Mouse (Mus musculus): ENCODE data around the gene Pappa. TPM values are rescaled to one million over a fixed set of nuclear protein-coding genes. Genes with fewer than 3 reads are reported as not detected.

Gene Pappa
- total and polyA plus RNA-seq, 3 experiments = not detected

GRCm38 (mm10) chr4:65238540-65238998, 114.6 kb downstream of the Pappa start:
- dilution Hi-C loops (cut with MboI; ENCODE audit: extremely low pct_ligation_motif_present, extremely low pct_unique_long_range_greater_than_20kb, low sequenced_read_pairs) = no loop called here
- no peak for DNase-seq (ENCODE audit: extremely low read depth)
- no peak for TF ChIP-seq CHD1 (IDR thresholded peaks at IDR 0.05; ENCODE audit: low read depth, low read length)
- TF ChIP-seq HCFC1 (IDR thresholded peaks at IDR 0.05; ENCODE audit: low read depth, low read length) = no peak
- TF ChIP-seq ELF1 (IDR thresholded peaks at IDR 0.05; ENCODE audit: low read depth, low read length) = no peak
- TF ChIP-seq JUND (conservative IDR thresholded peaks at IDR 0.05; ENCODE audit: low read depth, low read length) = no peak
- no peak for TF ChIP-seq ZNF384 (IDR thresholded peaks at IDR 0.05; ENCODE audit: low read depth, low read length)
- no peak for TF ChIP-seq ETS1 (conservative IDR thresholded peaks at IDR 0.05; ENCODE audit: low read depth, low read length)
- no peak for TF ChIP-seq MYC (IDR thresholded peaks at IDR 0.05; ENCODE audit: low read depth, low read length)
- TF ChIP-seq EP300 (IDR thresholded peaks at IDR 0.05; ENCODE audit: low read length) = no peak
- no peak for TF ChIP-seq MAZ (IDR thresholded peaks at IDR 0.05; ENCODE audit: low read depth, low read length)
- no peak for TF ChIP-seq SIN3A (IDR thresholded peaks at IDR 0.05; ENCODE audit: low read length)
- no peak for TF ChIP-seq POLR2A (IDR thresholded peaks at IDR 0.05; ENCODE audit: low read depth, low read length)
- TF ChIP-seq BHLHE40 (IDR thresholded peaks at IDR 0.05; ENCODE audit: low read depth, low read length) = no peak
- TF ChIP-seq USF1 (IDR thresholded peaks at IDR 0.05; ENCODE audit: low read depth, low read length) = no peak
- no peak for TF ChIP-seq TCF12 (IDR thresholded peaks at IDR 0.05; ENCODE audit: low read depth, low read length)
- TF ChIP-seq RCOR1 (conservative IDR thresholded peaks at IDR 0.05; ENCODE audit: low read depth, low read length) = no peak
- no peak for TF ChIP-seq UBTF (IDR thresholded peaks at IDR 0.05; ENCODE audit: low read depth, low read length)
- no peak for TF ChIP-seq E2F4 (IDR thresholded peaks at IDR 0.05; ENCODE audit: insufficient replicate concordance, low read depth, low read length)

GRCm38 (mm10) chr4:65242434-65242931, 118.5 kb downstream of the Pappa start:
- H3K27me3 ChIP-seq (replicated peaks) = no peaks in the 10 kb centered on the region
- no peak overlapping the region for H3K4me2 ChIP-seq (ENCODE audit: insufficient read depth, low read depth, poor library complexity, severe bottlenecking)
- no peak overlapping the region for H3K4me3 ChIP-seq (replicated peaks in 1 of 3; ENCODE audit: low read depth in 2 of 3, low read length in 2 of 3, poor library complexity in 1 of 3)
- no peak overlapping the region for H3K9ac ChIP-seq (ENCODE audit: insufficient read depth, low read depth)
- DNase-seq (ENCODE audit: extremely low read depth) = no peak
- H3K4me1 ChIP-seq (ENCODE audit: control insufficient read depth in 1 of 2, insufficient read depth in 2 of 2) = no peaks in the 10 kb centered on the region
- dilution Hi-C loops (cut with MboI; ENCODE audit: extremely low pct_ligation_motif_present, extremely low pct_unique_long_range_greater_than_20kb, low sequenced_read_pairs) = no loop called here
- no peaks in the 10 kb centered on the region for H3K36me3 ChIP-seq (replicated peaks in 1 of 2; ENCODE audit: control insufficient read depth in 1 of 2, insufficient read depth in 1 of 2, low read length in 1 of 2)
- TF ChIP-seq MAZ (IDR thresholded peaks at IDR 0.05; ENCODE audit: low read depth, low read length) = no peak
- in situ Hi-C loops (cut with MboI; ENCODE audit: low pct_ligation_motif_present, low pct_unique_long_range_greater_than_20kb, low sequenced_read_pairs) = no loop called here
- H3K79me2 ChIP-seq (replicated peaks; ENCODE audit: control insufficient read depth, extremely low read depth, insufficient read depth, poor library complexity, severe bottlenecking) = no peaks in the 10 kb centered on the region
- H3K27ac ChIP-seq (ENCODE audit: insufficient read depth, low read depth) = no peak overlapping the region
- peaks cover 66% of the 10 kb centered on the region for H3K9me3 ChIP-seq (replicated peaks; ENCODE audit: low read length)

More at GRCm38 (mm10) chr4:65238540-65238998, 114.6 kb downstream of the Pappa start:
- H3K36me3 ChIP-seq (replicated peaks in 1 of 2; ENCODE audit: control insufficient read depth in 1 of 2, insufficient read depth in 1 of 2, low read length in 1 of 2) = no peaks in the 10 kb centered on the region
- no peak overlapping the region for H3K4me3 ChIP-seq (replicated peaks in 1 of 3; ENCODE audit: low read depth in 2 of 3, low read length in 2 of 3, poor library complexity in 1 of 3)
- H3K9me3 ChIP-seq (replicated peaks; ENCODE audit: low read length) = peaks cover 64% of the 10 kb centered on the region
- H3K9ac ChIP-seq (ENCODE audit: insufficient read depth, low read depth) = no peak overlapping the region
- in situ Hi-C loops (cut with MboI; ENCODE audit: low pct_ligation_motif_present, low pct_unique_long_range_greater_than_20kb, low sequenced_read_pairs) = no loop called here
- H3K79me2 ChIP-seq (replicated peaks; ENCODE audit: control insufficient read depth, extremely low read depth, insufficient read depth, poor library complexity, severe bottlenecking) = no peaks in the 10 kb centered on the region
- H3K4me1 ChIP-seq (ENCODE audit: control insufficient read depth in 1 of 2, insufficient read depth in 2 of 2) = no peaks in the 10 kb centered on the region
- no peaks in the 10 kb centered on the region for H3K27me3 ChIP-seq (replicated peaks)
- H3K27ac ChIP-seq (ENCODE audit: insufficient read depth, low read depth) = no peak overlapping the region
- H3K4me2 ChIP-seq (ENCODE audit: insufficient read depth, low read depth, poor library complexity, severe bottlenecking) = no peak overlapping the region
